Mouse (Mus musculus) mouse trophoblast stem cell (cell line): ENCODE results near the gene Crebbp.
"Not testable (repeated sequence)": the region's sequence is repeated elsewhere in the genome, so short reads cannot be mapped to it uniquely, and the experiment has no call there.

Source experiments
- in situ Hi-C, 2 experiments: fragments of 300-500 bp; cut with MseI, MboI; formaldehyde crosslinking; loops; 2 replicates in 1 of 2; 3 replicates in 1 of 2; pipeline ENCODE4 v1.15.1; 2025

Crebbp gene

GRCm38 (mm10) chr16:4213799-4214551 is at the start of gene Crebbp:
TSS of gene Crebbp (minus strand) at chr16:4213997.
- in situ Hi-C loops, result no loop called here

DNA sequence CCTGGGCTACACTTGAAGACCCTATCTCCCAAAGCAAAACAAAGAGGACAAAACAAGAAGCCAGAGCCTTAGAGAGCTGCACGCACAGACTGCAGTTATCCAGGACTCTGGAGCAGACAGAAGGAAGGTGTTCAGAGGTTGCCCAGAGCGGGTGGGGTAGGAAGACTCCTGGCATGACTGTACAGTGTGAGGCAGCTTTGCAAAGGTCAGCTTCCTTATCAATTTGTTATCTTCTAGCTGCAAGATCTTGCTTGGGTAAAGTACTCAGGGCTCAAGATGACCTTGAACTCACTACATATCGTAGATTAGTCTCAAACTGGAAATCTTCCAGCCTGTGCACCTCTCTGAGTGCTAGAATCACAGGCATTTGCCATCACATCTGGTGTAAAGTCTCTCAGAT is 49.7 kb upstream of the Crebbp start:
- in situ Hi-C loops, result no loop called here

DNA sequence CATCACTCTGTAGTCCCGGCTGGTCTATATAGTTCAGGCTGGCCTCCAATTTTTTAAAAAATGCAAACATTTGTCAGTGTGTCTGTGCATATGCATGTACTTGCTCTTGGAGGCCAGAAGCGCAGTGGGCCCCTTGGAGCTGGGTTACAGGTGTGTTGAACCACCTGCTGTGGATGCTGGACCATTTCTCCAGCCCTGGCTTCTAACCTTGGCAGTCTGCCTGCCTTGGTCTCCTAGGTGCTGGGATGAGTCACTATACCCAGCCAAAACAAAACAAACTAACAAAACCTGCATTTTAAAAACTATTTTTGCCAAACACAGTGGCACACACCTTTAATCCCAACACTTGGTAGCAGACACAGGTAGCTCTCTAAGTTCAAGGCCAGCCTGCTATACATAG is 43.7 kb upstream of the Crebbp start:
- in situ Hi-C loops, result no loop called here

DNA sequence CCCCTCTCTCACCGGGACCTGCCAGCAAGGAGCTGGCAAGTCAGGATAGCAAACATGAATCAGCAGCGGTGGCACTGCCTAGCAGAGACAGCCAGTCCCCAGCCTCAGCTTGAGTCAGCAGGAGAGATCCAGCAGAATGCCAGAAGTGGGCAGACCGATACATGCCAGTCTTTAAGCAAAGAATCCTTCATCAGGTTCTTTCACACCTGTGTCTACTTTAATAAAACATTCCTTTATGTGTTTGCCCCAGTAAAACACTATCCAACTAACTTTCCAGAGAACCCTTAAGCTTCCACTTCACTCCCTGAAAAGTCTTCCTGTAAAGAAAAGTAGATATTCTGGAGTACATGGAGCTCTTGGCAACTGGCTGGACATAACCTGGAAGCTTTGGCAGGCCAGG is 35.0 kb upstream of the Crebbp start:
- in situ Hi-C loops, result no loop called here

DNA sequence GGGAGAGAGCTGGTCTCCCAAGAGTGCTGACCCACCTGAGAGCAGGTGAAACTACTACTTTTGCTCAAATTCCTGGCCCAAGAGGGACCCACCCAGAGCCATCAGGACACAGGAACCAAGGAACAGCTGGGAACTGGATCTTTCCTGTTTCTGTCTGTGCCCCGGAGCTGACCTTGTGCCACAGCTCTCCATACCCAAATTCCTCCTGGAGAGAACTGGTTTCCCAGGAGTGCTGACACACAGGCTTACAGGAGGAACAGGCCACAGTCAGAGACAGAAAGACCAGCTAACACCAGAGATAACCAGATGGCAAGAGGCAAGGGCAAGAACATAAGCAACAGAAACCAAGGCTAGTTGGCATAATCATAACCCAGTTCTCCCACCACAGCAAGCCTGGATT is 31.4 kb upstream of the Crebbp start:
- in situ Hi-C loops, result not testable (repeated sequence)

GRCm38 (mm10) chr16:4236131-4236530 is 22.3 kb upstream of the Crebbp start:
- in situ Hi-C loops, result no loop called here

- in situ Hi-C loops, result no loop called here
Measured at GRCm38 (mm10) chr16:4235587-4235986, 21.8 kb upstream of the Crebbp start.

DNA sequence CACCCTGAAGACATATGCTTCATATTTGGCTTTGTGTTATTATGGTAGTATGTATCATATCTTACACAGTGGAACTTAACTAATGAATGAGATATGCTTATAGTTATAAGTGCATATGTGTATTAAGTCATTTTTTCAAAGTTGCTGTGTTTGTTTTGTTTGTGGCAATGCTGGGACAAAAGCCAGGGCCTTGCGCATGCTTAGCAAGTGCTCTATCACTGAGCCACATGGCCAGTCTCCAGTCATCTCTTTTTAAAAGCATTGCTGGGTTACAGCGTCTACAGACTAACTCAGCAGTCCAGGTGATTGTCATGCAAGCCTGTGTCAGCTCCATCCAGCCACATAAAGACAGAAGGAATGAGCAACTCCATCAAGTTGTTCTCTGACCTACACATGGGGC is 12.0 kb upstream of the Crebbp start:
- in situ Hi-C loops, result no loop called here

DNA sequence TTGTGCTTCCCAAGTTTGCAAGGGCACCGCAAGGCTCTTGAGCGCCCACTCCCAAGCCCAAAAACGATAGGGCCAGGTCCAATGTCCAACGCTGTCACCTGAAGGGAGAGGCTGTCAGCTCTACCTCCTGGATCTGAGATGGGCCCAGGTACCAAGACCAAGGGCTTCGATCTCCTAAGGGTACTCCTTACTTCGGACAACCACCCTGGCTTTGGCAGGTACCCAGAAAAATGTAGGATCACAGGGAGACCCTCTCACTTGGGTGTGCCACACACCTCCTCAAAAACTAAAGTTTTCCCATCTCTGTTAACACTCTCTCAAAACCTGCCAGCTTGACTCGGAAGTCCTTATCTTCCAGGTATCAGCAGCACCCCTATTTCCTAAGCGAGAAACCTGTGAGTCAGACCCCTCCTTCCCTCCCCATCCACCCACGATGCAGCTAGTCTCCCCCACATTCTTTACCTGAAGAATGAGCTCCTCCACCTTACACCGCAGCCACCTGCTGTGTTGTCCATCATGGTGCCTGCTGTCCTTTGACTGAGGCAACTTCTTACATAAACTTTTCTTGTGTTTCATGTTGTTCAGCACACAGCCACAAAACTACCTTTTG is 939 bp upstream of the Crebbp start:
- in situ Hi-C loops, result no loop called here

DNA sequence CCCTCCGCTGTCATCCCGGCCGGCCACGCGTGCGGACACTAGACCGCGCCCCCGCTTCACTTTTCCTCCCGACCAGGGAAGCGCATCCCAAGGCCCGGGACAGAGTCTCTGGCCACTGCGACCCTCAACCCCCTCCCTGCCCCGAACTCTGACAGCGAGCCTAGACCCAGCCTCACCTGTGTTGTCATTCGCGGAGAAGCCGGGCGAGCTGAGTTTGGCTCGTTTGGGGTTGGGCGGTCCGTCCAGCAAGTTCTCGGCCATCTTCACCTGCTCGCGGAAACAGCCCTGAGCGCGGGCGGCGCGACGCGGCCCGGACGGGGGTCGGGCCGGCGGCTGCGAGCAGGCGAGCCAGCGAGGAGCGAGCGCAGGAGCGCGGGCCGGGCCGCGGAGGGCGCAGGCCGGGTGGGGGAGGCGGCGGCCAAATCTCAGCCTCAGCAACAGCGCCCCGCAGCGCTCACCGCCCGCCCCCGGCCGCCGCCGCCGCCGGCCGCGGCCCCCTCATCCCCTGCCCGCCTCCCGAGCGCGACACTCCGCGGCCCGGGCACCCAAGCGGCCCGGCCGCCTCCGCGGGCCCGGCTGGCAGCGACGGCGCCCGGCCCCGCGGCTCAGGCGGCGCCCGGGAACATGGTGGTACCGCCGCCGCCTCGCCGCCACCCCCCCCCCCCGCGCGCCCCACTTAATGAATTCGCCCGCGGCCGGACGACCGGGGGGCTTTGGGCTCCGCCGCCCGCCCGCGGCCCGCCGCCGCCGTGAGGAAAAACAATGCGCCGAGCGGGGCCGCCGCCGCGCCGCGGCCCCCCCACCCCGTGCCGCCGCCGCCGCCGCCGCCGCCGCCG is 616 bp downstream of the Crebbp start:
- in situ Hi-C loops, result no loop called here

GRCm38 (mm10) chr16:4212167-4212962 is 1.4 kb downstream of the Crebbp start:
- in situ Hi-C loops, result no loop called here

GRCm38 (mm10) chr16:4210290-4210689 is 3.5 kb downstream of the Crebbp start:
- in situ Hi-C loops, result no loop called here

GRCm38 (mm10) chr16:4203592-4203991 is 10.2 kb downstream of the Crebbp start:
- in situ Hi-C loops, result no loop called here

GRCm38 (mm10) chr16:4199995-4200394 is 13.8 kb downstream of the Crebbp start:
- in situ Hi-C loops, result no loop called here

GRCm38 (mm10) chr16:4199566-4199965 is 14.2 kb downstream of the Crebbp start:
- in situ Hi-C loops, result no loop called here

- in situ Hi-C loops, result no loop called here
Measured at GRCm38 (mm10) chr16:4198004-4198403, 15.8 kb downstream of the Crebbp start.

DNA sequence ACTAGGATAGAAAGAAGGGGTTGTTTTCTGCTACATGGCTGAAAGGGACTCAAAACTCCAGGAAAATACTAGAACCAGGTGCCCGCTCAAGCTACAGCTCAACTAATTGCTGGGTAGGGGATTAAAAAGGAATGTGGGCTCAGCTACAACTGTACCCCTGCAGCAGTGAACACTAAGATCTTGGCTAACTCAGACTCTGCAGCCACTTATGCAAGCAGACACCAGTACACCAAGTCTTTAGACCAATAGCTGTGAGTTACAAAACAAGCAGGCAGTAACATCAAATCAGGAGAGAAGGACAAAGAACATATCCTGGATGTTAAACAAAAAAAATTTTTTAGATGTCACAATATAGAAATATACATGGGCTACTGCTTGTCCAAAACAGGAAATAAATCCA is 23.6 kb downstream of the Crebbp start:
- in situ Hi-C loops, result no loop called here

GRCm38 (mm10) chr16:4175134-4175533 is 38.7 kb downstream of the Crebbp start:
- in situ Hi-C loops, result no loop called here

DNA sequence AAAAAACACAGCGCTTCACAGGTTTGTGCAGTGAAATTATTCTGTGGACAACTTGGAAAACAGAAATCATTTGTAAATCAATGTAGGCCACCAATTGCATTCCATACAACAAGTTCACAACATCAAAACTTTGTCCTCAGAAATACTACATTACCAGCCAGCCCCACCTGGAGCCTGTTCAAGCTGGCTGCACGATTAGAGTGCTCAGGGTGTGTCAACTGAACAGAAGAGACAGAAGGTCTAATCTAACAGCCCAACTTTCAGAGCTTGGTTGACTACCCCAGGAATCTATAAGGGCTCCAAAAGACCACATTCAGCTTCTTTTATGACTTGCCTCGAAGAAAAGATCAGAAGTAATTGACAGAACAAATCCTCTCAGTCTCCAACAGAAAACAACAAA is 44.3 kb downstream of the Crebbp start:
- in situ Hi-C loops, result no loop called here

- in situ Hi-C loops, result no loop called here
Measured at GRCm38 (mm10) chr16:4168476-4168875, 45.3 kb downstream of the Crebbp start.

- in situ Hi-C loops, result no loop called here
Measured at GRCm38 (mm10) chr16:4160898-4161247, 52.9 kb downstream of the Crebbp start.
